Mouse (Mus musculus) heart, embryonic 10.5 days (tissue): ENCODE data around the gene Popdc2. TPM values are rescaled to one million over a fixed set of nuclear protein-coding genes. Genes with fewer than 3 reads are reported as not detected.
A peak's percentile ranks its signal among the peaks of the same experiment; 100 is the strongest.

Experiments
- DNase-seq: peaks from one replicate; pipeline ENCODE4 v3.0.0-alpha.2; 2017; ENCODE audit warnings: low spot score
- H3K27ac ChIP-seq: fragments of 300-500 bp; sonication (generic); 2 replicates; pipeline ENCODE4 v1.5.1; 2016; ENCODE audit warnings: mild to moderate bottlenecking
- H3K27me3 ChIP-seq: fragments of 300-500 bp; sonication (generic); 2 replicates; pipeline ENCODE4 v1.6.1; 2016; ENCODE audit warnings: mild to moderate bottlenecking; ENCODE audit not compliant: poor library complexity, insufficient read depth, severe bottlenecking
- H3K36me3 ChIP-seq: fragments of 300-500 bp; sonication (generic); 2 replicates; pipeline ENCODE4 v1.6.1; 2016; ENCODE audit warnings: mild to moderate bottlenecking, moderate library complexity
- H3K4me1 ChIP-seq: fragments of 300-500 bp; sonication (generic); 2 replicates; pipeline ENCODE4 v1.6.1; 2016; ENCODE audit warnings: mild to moderate bottlenecking
- H3K4me3 ChIP-seq: fragments of 300-500 bp; sonication (generic); 2 replicates; pipeline ENCODE4 v1.5.1; 2016; ENCODE audit warnings: mild to moderate bottlenecking, moderate library complexity
- H3K9me3 ChIP-seq: fragments of 300-500 bp; sonication (generic); 2 replicates; pipeline ENCODE4 v1.6.1; 2016; ENCODE audit warnings: mild to moderate bottlenecking, moderate library complexity
- WGBS: fragments of 180-500 bp; shearing (Covaris S2); methylation state at CpG from one replicate; pipeline ENCODE4 v1.1.7; 2016; 5-methylcytosine and 5-hydroxymethylcytosine counted together
- polyA plus RNA-seq: library from polyadenylated mRNA; unstranded; fragments of >200 nt; fragmentation: Nextera tagmentation; extraction: Ambion mirVana; gene quantifications from 2 replicates; pipeline ENCODE4 v1.2.1, GENCODE M21; 2016

Gene Popdc2
- polyA plus RNA-seq, 1 experiment from 2014 or later = 230 TPM

DNA sequence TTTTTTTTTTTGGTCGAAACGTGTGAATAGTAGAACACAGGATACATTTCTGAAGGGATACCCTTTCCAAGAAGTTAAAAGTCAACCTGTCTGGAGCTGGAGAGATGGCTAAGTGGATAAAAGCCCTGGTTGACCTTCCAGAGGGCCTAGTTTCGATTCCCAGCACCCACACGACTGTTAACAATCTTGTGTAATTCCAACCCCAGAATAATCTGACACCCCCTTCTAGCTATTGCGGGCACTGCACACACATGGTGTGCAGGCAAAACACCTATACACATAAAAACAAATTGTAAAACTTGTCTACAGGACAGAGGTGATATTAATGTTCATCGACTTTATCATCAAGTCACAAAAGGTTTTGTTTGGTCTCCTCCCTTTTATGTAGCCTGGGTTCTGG is 14.4 kb upstream of the Popdc2 start:
- H3K4me1 ChIP-seq = peaks cover 45% of the 10 kb centered on the region
- peaks cover 25% of the 10 kb centered on the region for H3K36me3 ChIP-seq
- peak overlapping the region; percentile 96 for H3K27ac ChIP-seq
- H3K9me3 ChIP-seq = no peaks in the 10 kb centered on the region
- H3K4me3 ChIP-seq = peak overlapping the region; percentile 93
- WGBS = 55% methylated on average over 6 of the region's 6 CpGs
- no peak for DNase-seq
- no peaks in the 10 kb centered on the region for H3K27me3 ChIP-seq

DNA sequence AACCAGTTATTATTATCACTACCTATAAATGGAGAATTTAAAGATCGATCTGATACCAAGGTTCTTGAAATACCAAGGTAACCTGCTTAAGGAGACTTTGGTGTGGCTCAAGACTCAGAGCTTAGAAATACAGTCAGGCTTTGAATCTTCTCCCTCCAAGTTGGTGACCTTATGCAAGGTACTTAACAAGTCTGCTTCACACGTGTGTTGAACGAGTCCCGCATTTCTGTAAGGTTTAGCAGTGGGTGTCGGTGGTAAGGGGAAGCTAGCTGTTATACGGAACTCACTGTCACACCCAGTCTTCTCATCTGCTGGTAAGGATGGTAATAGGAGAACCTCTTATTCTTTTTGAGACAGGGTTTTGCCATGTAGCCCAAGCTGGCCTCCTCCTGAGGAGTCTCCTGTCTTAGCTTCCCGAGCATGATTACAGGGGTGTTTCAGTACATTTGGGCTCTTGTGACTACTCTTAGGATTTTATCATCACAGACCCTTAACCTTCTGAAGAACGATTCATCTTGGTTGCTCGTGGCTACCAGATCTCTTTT is 13.7 kb upstream of the Popdc2 start:
- no peaks in the 10 kb centered on the region for H3K27me3 ChIP-seq
- peaks cover 45% of the 10 kb centered on the region for H3K4me1 ChIP-seq
- DNase-seq = no peak
- H3K9me3 ChIP-seq = no peaks in the 10 kb centered on the region
- WGBS = 77% methylated on average over 9 of the region's 9 CpGs
- H3K4me3 ChIP-seq = peak overlapping the region; percentile 93
- H3K27ac ChIP-seq = no peak overlapping the region
- peaks cover 25% of the 10 kb centered on the region for H3K36me3 ChIP-seq

DNA sequence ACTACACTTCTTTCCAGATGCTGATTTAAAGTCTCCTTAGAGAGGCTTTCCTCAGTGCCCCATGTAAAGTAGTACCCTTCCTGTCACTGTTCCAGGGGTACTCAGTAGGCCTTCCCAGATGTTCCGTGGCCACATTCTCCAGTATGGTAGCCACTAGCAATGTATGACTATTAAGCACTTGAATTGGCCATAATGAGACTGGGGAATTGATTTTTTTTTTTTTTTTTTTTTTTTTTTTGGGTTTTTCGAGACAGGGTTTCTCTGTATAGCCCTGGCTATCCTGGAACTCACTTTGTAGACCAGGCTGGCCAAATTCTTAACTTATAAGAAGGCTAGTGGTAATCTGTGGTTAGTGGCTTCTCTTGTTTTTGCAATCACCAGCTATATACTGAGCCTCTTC is 12.1 kb upstream of the Popdc2 start:
- peaks cover 51% of the 10 kb centered on the region for H3K4me1 ChIP-seq
- H3K9me3 ChIP-seq = no peaks in the 10 kb centered on the region
- no peak for DNase-seq
- WGBS = 88% methylated on average over 2 of the region's 2 CpGs
- no peak overlapping the region for H3K4me3 ChIP-seq
- H3K27ac ChIP-seq = peak overlapping the region; percentile 81
- peaks cover 29% of the 10 kb centered on the region for H3K36me3 ChIP-seq
- no peaks in the 10 kb centered on the region for H3K27me3 ChIP-seq

DNA sequence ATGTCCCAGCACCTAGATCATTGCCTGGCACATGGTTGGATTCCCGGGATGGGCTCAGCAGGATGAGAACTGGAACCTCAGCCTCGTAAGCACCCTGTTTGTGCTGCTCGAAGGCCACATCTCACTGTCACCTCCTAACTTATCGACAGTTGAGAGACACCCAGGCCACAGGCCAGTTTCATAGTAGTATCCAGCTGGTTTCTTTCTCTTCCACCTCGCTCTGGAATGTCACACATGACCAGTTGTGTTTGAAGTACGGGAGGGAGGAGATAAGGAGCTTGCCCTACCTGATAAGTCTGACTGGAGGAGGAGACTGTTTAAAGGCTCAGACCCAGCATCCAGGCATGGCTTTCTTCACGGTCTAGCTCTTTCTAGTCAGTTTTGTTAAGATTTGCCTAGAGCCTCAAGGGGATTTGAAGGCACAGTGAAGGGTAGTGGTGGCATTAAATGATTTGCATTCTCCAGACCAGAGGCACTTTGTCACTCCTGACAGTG is 11.6 kb upstream of the Popdc2 start:
- Histone ChIP-seq H3K36me3 (peaks cover 29% of the 10 kb centered on the region), H3K27me3 (no peaks in the 10 kb centered on the region), H3K9me3 (no peaks in the 10 kb centered on the region), H3K4me3 (peak overlapping the region; percentile 12; the same call in 1 of the 2 replicates), H3K4me1 (peaks cover 51% of the 10 kb centered on the region), H3K27ac (peak overlapping the region; percentile 81)
- peak; percentile 96 for DNase-seq
- 11% methylated on average over 7 of the region's 7 CpGs for WGBS

DNA sequence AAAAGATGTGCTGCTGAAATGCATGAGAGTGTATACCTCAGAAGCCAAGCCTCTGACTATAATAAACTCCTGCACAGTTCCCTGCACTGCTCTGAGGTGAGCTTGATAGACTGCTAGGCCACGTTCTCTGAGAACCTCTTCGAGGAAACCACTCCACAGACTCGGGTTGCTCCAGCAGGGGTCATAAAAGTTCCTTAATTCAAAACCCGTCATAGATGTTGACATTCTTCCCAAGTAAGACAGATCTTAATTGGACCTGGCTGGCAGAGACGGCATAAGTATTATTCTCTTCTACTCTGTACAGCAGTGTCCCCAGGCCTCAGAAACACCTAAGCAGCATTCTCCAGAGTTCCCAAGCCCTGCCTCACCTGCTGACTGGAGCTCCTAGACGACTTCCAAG is 11.1 kb upstream of the Popdc2 start:
- no peak for DNase-seq
- Histone ChIP-seq H3K9me3 (no peaks in the 10 kb centered on the region), H3K4me3 (peak overlapping the region; percentile 12; the same call in 1 of the 2 replicates), H3K36me3 (peaks cover 29% of the 10 kb centered on the region), H3K4me1 (peaks cover 51% of the 10 kb centered on the region), H3K27me3 (no peaks in the 10 kb centered on the region), H3K27ac (peak overlapping the region; percentile 81)
- 37% methylated on average over 6 of the region's 6 CpGs for WGBS

DNA sequence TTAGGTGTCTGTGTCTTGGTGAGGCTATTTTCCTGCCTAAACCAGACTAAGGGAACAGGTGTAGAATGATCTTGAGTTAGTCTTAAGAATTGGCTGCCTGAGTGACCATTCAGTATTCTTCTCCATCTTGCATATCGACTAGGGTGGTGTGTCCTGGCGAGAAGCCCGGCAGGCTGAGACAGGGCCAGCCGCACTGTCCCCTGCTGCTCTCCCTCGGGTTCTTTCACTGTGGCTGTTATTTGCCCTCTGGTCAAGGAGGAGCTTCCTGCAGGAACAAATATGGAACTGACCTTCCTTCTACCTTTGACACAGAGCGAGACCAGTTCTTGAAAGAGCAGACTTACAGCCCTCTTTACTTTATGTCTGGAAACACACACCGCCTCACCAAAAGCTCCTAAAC is 10.0 kb upstream of the Popdc2 start:
- Histone ChIP-seq H3K27me3 (no peaks in the 10 kb centered on the region), H3K4me1 (peaks cover 54% of the 10 kb centered on the region), H3K36me3 (peaks cover 30% of the 10 kb centered on the region), H3K9me3 (no peaks in the 10 kb centered on the region), H3K4me3 (no peak overlapping the region), H3K27ac (peak overlapping the region; percentile 68)
- peak; percentile 73 for DNase-seq
- WGBS = 60% methylated on average over 7 of the region's 7 CpGs

DNA sequence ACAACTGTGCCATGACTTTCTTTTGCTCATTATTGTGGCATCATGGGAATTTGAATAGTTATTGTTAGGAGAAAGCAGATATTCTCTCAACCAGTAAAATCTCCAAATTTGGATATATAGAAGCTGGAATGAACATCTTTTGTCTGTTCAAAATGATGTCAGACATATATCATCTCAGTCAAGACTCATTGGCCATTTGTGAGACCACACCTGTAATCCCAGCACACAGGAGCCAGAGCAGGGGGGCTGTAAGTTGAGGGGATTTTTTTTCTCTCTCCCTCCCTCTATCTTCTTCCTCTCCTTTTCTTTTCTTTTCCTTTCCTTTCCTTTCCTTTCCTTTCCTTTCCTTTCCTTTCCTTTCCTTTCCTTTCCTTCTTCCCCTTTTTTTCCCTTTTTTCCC is 9.2 kb upstream of the Popdc2 start:
- peaks cover 50% of the 10 kb centered on the region for H3K4me1 ChIP-seq
- no peaks in the 10 kb centered on the region for H3K27me3 ChIP-seq
- H3K4me3 ChIP-seq = no peak overlapping the region
- H3K27ac ChIP-seq = no peak overlapping the region
- peaks cover 36% of the 10 kb centered on the region for H3K36me3 ChIP-seq
- H3K9me3 ChIP-seq = no peaks in the 10 kb centered on the region
- DNase-seq = no peak

DNA sequence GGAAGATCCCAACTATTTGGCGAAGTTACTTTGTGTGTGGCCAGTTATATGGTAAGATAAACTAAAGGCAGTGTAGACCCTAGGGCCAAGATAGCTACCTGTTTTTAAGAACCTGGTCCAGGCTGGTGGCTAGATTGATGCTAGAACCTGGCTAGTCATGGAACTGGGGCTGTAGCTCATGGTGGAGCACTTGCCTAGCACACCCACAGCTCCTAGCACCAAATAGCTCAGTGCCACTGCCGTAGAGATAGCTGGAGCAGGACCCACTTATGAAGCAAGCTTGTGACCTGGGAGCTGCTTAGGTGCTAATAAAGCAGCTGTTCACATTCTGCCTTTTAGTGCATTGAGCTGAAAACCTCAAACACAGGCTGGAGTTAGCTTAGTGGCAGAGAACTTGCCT is 8.4 kb upstream of the Popdc2 start:
- peak overlapping the region; percentile 64 for H3K27ac ChIP-seq
- peaks cover 38% of the 10 kb centered on the region for H3K36me3 ChIP-seq
- WGBS = 71% methylated on average over 2 of the region's 2 CpGs

DNA sequence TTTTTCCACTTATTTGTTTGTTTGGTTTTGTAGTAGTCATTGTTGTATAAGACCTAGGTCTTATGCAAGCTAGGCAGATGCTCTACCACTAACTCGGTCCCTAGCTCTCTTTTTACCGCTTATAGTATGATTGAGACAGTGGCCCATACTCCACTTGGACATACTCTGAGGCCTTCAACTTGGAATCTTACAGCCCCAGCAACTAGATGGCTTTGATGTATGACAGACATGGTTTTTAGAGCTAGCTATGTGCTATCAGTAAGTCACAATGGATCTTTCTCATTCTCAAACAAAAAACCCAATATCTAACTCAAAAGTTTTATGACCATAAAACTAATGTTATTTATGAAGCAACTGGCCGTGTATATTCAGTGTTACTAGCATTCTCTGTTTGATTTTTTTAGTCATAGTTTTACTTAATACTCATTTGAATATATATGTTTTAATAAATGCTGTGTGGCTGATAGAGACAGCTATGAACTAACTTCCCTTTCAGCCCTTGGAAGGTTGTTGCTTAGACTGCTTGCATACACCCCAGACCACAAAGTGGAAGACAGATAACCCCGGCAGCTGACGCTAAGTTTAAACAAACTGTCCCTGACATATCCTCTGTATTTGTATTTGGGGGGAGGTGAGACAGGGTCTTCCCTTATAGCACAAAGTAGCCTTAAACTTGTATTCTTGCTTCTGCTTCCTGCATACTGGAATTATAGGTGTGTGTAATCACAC is 7.7 kb upstream of the Popdc2 start:
- no peak for DNase-seq
- peak overlapping the region; percentile 64; the same call in 1 of the 2 replicates for H3K27ac ChIP-seq
- H3K36me3 ChIP-seq = peaks cover 34% of the 10 kb centered on the region
- WGBS = 57% methylated on average over 5 of the region's 5 CpGs
- H3K4me3 ChIP-seq = no peak overlapping the region
- H3K9me3 ChIP-seq = no peaks in the 10 kb centered on the region
- H3K4me1 ChIP-seq = peaks cover 49% of the 10 kb centered on the region
- H3K27me3 ChIP-seq = no peaks in the 10 kb centered on the region

More for the DNA sequence above, 8.4 kb upstream of the Popdc2 start:
- H3K4me3 ChIP-seq = no peak overlapping the region
- no peaks in the 10 kb centered on the region for H3K9me3 ChIP-seq
- peaks cover 43% of the 10 kb centered on the region for H3K4me1 ChIP-seq
- peak; percentile 72 for DNase-seq
- no peaks in the 10 kb centered on the region for H3K27me3 ChIP-seq

DNA sequence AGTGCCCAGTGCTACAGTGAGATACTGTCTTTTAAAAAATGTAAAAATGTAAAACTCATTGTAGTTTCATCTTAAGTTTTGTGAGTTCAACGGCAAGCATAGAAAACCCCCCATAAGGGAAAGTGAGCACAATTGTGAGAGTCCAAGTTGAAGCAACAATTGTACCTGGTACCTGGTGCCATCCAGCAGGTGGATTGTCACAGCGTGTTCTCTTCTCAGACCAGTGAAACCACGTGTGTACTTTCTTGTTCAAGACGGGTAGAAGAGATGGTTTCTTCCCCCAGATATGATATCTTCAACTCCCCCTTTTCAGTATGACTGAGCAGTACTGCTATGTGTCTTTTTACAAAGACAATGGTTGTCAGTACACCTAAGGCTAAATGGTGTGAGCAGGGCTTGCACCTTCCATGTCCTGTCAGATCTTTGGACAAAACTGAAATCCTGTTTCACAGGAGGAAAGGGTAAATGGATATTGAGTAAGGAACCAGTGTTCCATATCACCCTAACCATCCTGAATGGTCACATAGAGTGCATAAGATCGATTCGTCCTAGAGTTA is 3.7 kb upstream of the Popdc2 start:
- H3K9me3 ChIP-seq = no peaks in the 10 kb centered on the region
- no peaks in the 10 kb centered on the region for H3K27me3 ChIP-seq
- no peak overlapping the region for H3K27ac ChIP-seq
- H3K4me1 ChIP-seq = peaks cover 57% of the 10 kb centered on the region
- WGBS = 81% methylated on average over 6 of the region's 6 CpGs
- H3K36me3 ChIP-seq = peaks cover 13% of the 10 kb centered on the region; the same call in 1 of the 2 replicates
- no peak for DNase-seq
- H3K4me3 ChIP-seq = no peak overlapping the region

DNA sequence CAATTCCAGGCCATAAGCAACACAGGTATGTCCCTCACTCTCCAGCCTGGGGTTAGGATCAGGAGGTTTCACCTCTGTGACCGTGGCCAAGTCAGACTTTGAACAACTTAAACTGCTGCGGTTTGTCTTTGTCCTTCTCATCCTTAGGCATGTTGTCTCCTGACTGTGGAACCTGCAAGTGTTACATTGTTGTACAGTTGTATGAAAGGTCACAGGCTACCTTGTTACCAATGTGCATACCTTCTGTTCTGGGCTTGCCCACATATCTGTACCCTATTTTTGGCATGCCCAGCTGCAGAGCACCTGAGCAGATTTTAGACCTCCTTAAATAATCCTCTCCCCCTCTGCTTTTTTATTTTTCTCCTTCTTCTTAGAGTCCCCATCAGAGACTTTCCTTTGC is 2.8 kb upstream of the Popdc2 start:
- peak overlapping the region; percentile 56; the same call in 1 of the 2 replicates for H3K27ac ChIP-seq

DNA sequence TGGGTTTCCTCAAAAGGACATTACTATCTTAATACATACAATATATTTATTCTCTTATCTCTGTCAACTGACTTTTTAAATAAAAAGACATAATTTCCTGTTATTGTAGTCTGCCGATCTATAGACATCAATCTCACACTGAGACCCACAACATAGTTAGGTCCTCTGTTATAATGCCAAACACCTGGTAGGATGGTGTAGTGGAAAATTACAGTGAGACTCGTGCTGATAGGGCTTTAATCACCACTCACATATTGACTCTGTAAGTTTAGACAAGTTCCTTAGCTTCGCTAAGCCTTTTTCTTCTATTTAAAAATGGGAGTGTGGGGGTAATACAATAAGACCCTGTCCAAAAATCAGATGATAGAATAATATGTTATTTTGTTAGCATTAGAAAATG is 2.2 kb upstream of the Popdc2 start:
- WGBS = 65% methylated on average over 3 of the region's 3 CpGs
- H3K27ac ChIP-seq = peak overlapping the region; percentile 91; the same call in 1 of the 2 replicates
- no peaks in the 10 kb centered on the region for H3K9me3 ChIP-seq
- no peaks in the 10 kb centered on the region for H3K27me3 ChIP-seq
- peaks cover 53% of the 10 kb centered on the region for H3K4me1 ChIP-seq
- H3K4me3 ChIP-seq = no peak overlapping the region
- DNase-seq = no peak
- peaks cover 13% of the 10 kb centered on the region; the same call in 1 of the 2 replicates for H3K36me3 ChIP-seq

More for the DNA sequence above, 2.8 kb upstream of the Popdc2 start:
- Histone ChIP-seq H3K27me3 (no peaks in the 10 kb centered on the region), H3K4me3 (no peak overlapping the region), H3K4me1 (peaks cover 58% of the 10 kb centered on the region), H3K9me3 (no peaks in the 10 kb centered on the region), H3K36me3 (peaks cover 13% of the 10 kb centered on the region; the same call in 1 of the 2 replicates)
- no peak for DNase-seq
- WGBS = 87% methylated on average over 2 of the region's 2 CpGs

DNA sequence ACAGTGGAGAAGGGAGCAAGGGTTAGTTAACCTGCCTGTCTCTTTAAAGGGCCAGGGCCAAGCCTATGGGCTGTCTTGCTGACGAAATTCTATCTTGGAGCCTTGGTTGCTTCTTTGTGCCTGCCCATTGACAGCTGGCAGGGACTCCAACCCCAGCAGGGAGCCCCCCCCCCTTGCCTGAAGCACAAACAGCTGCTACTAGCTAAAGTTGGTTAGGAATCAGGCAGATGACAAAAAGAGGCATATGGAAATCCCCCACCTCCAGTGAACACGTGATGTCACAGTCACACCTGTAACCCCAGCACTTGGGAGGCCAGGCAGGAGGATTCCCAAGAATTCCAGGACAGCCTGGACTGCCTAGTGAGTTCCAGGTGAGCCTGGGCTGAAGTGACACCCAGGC is 1.7 kb upstream of the Popdc2 start:
- DNase-seq = no peak
- WGBS = 32% methylated on average over 2 of the region's 2 CpGs
- Histone ChIP-seq H3K9me3 (no peaks in the 10 kb centered on the region), H3K4me3 (no peak overlapping the region), H3K27ac (peak overlapping the region; percentile 91), H3K36me3 (peaks cover 16% of the 10 kb centered on the region), H3K27me3 (no peaks in the 10 kb centered on the region), H3K4me1 (peaks cover 53% of the 10 kb centered on the region)
